ENCODE assay signal across 14 mouse cellular contexts in the genomic region with DNA sequence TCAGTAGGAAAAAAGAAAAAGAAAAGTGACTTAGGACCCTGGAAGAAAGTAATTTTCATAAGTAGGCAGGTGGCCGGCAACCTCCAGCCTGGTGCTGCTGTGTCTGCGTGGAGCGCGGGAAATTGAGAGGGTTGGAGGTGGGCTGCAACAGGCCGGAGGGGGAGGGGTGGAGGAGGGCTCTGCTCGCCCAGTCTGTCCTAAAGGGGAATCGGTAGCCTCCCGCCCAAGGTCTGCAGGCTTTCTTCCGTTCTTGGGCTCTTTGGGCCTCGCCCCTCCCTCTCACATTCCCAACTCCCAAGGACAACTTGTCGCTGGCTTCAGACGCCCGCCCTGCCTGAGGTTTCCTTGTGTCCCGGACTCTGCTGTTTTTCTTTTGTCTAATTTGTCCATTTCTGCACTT. TPM values are rescaled to one million over a fixed set of nuclear protein-coding genes. Genes with fewer than 3 reads are reported as not detected.
DNase-seq lines count a peak whose midpoint lies in the region; ATAC-seq and TF ChIP-seq lines count a peak whose summit lies in the region.
"Had no signal": no experiment of that assay in that cellular context is flagged by ENCODE, and none has a peak within 500 bp of the region (broad histone marks: within the 10 kb centered on the region; RNA-seq: fewer than 3 reads in every experiment).

No protein-coding gene starts in this region.

- H3K36me3 ChIP-seq in ES-Bruce4 (ENCODE audit: control insufficient read depth, insufficient read depth, low read length, poor library complexity, severe bottlenecking), result no peaks in the 10 kb centered on the region
- H3K36me3 ChIP-seq in limb, embryonic 13.5 days, result no peaks in the 10 kb centered on the region
- H3K36me3 ChIP-seq: midbrain, embryonic 12.5 days had no signal

- no peak for TF ChIP-seq CTCF in ES-Bruce4 (IDR thresholded peaks at IDR 0.05; ENCODE audit: low read depth, low read length)

- peak overlapping the region; percentile 80 for H3K9ac ChIP-seq in ES-Bruce4 (ENCODE audit: low read depth, poor library complexity, severe bottlenecking)
- no peak overlapping the region; the same call in 1 of the 2 replicates for H3K9ac ChIP-seq in limb, embryonic 13.5 days
- H3K9ac ChIP-seq: hindbrain, embryonic 14.5 days; midbrain, embryonic 12.5 days had no signal

- H3K9me3 ChIP-seq in ES-Bruce4 (replicated peaks; ENCODE audit: control insufficient read depth, insufficient read depth, low read length, poor library complexity, severe bottlenecking), result no peaks in the 10 kb centered on the region
- H3K9me3 ChIP-seq in limb, embryonic 13.5 days, result no peaks in the 10 kb centered on the region

- H3K4me2 ChIP-seq in limb, embryonic 13.5 days (replicated peaks), result peak overlapping the region; percentile 53
- H3K4me2 ChIP-seq: hindbrain, embryonic 14.5 days; midbrain, embryonic 12.5 days had no signal

- peak; percentile 85 for DNase-seq in adrenal gland, adult 2 months
- DNase-seq in kidney, adult 11 months, result peak; percentile 80
- DNase-seq in urinary bladder, postnatal 25 days (ENCODE audit: low spot score), result no peak
- DNase-seq in heart, adult 8-10 months (ENCODE audit: low spot score), result no peak
- no peak for DNase-seq in frontal cortex, postnatal 25 days (ENCODE audit: low spot score in 2 of 2)
- DNase-seq: right cerebral cortex, postnatal 14 days; thymus, postnatal 25 days had no signal

- H3K4me1 ChIP-seq in ES-Bruce4 (ENCODE audit: control insufficient read depth, insufficient read depth, low read length), result peaks cover 3% of the 10 kb centered on the region
- peaks cover 16% of the 10 kb centered on the region; the same call in 1 of the 2 replicates for H3K4me1 ChIP-seq in limb, embryonic 13.5 days
- H3K4me1 ChIP-seq: midbrain, embryonic 12.5 days had no signal

- WGBS in limb, embryonic 13.5 days, result 1% methylated on average over 14 of the region's 14 CpGs

- no peak for TF ChIP-seq POLR2A in ES-Bruce4 (IDR thresholded peaks at IDR 0.05; ENCODE audit: insufficient read depth, low read length)

- peak; percentile 79; the same call in 1 of the 2 replicates for TF ChIP-seq EP300 in ES-Bruce4 (IDR thresholded peaks at IDR 0.05; ENCODE audit: insufficient read depth, low read depth, low read length)

- peak overlapping the region; percentile 43 for H3K4me3 ChIP-seq in ES-Bruce4 (ENCODE audit: low read depth, low read length)
- H3K4me3 ChIP-seq in limb, embryonic 13.5 days, result peak overlapping the region; percentile 42
- H3K4me3 ChIP-seq: midbrain, embryonic 12.5 days had no signal

- ATAC-seq in limb, embryonic 13.5 days (ENCODE audit: low FRiP score, low read depth), result no peak
- ATAC-seq in activated CD4-positive, CD25-positive, alpha-beta regulatory T cell, adult 4 months, result no peak

- H3K27ac ChIP-seq in ES-Bruce4 (ENCODE audit: insufficient read depth, low read length), result peak overlapping the region; percentile 58
- no peak overlapping the region for H3K27ac ChIP-seq in limb, embryonic 13.5 days
- H3K27ac ChIP-seq: hindbrain, embryonic 14.5 days; midbrain, embryonic 12.5 days had no signal

- peaks cover 13% of the 10 kb centered on the region for H3K27me3 ChIP-seq in ES-Bruce4 (ENCODE audit: control insufficient read depth, insufficient read depth, low read length, poor library complexity, severe bottlenecking)
- H3K27me3 ChIP-seq in limb, embryonic 13.5 days, result peaks cover 84% of the 10 kb centered on the region

RNA-seq across cellular contexts. Expression of a gene that starts 20.4 kb away (rescaled TPM):
- polyA plus RNA-seq in ES-Bruce4 (2011; ENCODE audit: insufficient read depth, insufficient read length, low read depth, missing spikeins), result 1.5 and 1.6 TPM in 2 replicates
- 100 to 1,000 TPM; 183 to 377 TPM for total RNA-seq in adrenal gland, adult 2 months (2021)
- polyA plus RNA-seq in adrenal gland, adult 2 months (2012; rRNA removed), result 156 and 180 TPM in 2 replicates
- 1.1 and 1.3 TPM in 2 replicates for polyA plus RNA-seq in limb, embryonic 13.5 days (2015; fragmentation: Nextera tagmentation; extraction: Ambion mirVana)
- not detected for total RNA-seq in heart, adult 8-10 months (2022)
- under 1 TPM in 1 of 2 experiments, not detected in 1; 0.15 TPM for polyA plus RNA-seq in activated CD4-positive, CD25-positive, alpha-beta regulatory T cell, adult 4 months (2017; shearing (Covaris generic))
- total RNA-seq: left cerebral cortex, postnatal 36 days had no signal
- polyA plus RNA-seq: midbrain, embryonic 12.5 days had no signal

RNA-seq across cellular contexts. Expression of a gene that starts 30.8 kb away (rescaled TPM):
- polyA plus RNA-seq in ES-Bruce4 (2011; ENCODE audit: insufficient read depth, insufficient read length, low read depth, missing spikeins), result 0.48 TPM in 1 of 2 replicates, not detected in the other
- 10 to 100 TPM; 67.3 to 93.9 TPM for total RNA-seq in adrenal gland, adult 2 months (2021)
- 357 and 428 TPM in 2 replicates for polyA plus RNA-seq in adrenal gland, adult 2 months (2012; rRNA removed)
- polyA plus RNA-seq in limb, embryonic 13.5 days (2015; fragmentation: Nextera tagmentation; extraction: Ambion mirVana), result 0.17 and 0.32 TPM in 2 replicates
- total RNA-seq in heart, adult 8-10 months (2022), result not detected
- not detected for polyA plus RNA-seq in activated CD4-positive, CD25-positive, alpha-beta regulatory T cell, adult 4 months (2017; shearing (Covaris generic))
- total RNA-seq: left cerebral cortex, postnatal 36 days had no signal
- polyA plus RNA-seq: embryonic facial prominence, embryonic 14.5 days; midbrain, embryonic 12.5 days had no signal

RNA-seq across cellular contexts. Expression of a gene that starts 35.5 kb away (rescaled TPM):
- polyA plus RNA-seq in ES-Bruce4 (2011; ENCODE audit: insufficient read depth, insufficient read length, low read depth, missing spikeins), result not detected in 2 replicates
- 10 to 100 TPM; 46.4 to 46.7 TPM for total RNA-seq in adrenal gland, adult 2 months (2021)
- 48.8 and 55.9 TPM in 2 replicates for polyA plus RNA-seq in adrenal gland, adult 2 months (2012; rRNA removed)
- 2.0 and 2.2 TPM in 2 replicates for polyA plus RNA-seq in limb, embryonic 13.5 days (2015; fragmentation: Nextera tagmentation; extraction: Ambion mirVana)
- not detected for total RNA-seq in heart, adult 8-10 months (2022)
- polyA plus RNA-seq in activated CD4-positive, CD25-positive, alpha-beta regulatory T cell, adult 4 months (2017; shearing (Covaris generic)), result not detected
- total RNA-seq: left cerebral cortex, postnatal 36 days had no signal
- polyA plus RNA-seq: midbrain, embryonic 12.5 days had no signal

RNA-seq across cellular contexts. Expression of a gene that starts 41.4 kb away (rescaled TPM):
- polyA plus RNA-seq in ES-Bruce4 (2011; ENCODE audit: insufficient read depth, insufficient read length, low read depth, missing spikeins), result not detected in 2 replicates
- total RNA-seq in adrenal gland, adult 2 months (2021), result 10 to 100 TPM; 33.0 to 72.2 TPM
- 201 and 210 TPM in 2 replicates for polyA plus RNA-seq in adrenal gland, adult 2 months (2012; rRNA removed)
- 0.59 and 1.4 TPM in 2 replicates for polyA plus RNA-seq in limb, embryonic 13.5 days (2015; fragmentation: Nextera tagmentation; extraction: Ambion mirVana)
- not detected for total RNA-seq in heart, adult 8-10 months (2022)
- not detected for polyA plus RNA-seq in activated CD4-positive, CD25-positive, alpha-beta regulatory T cell, adult 4 months (2017; shearing (Covaris generic))
- total RNA-seq: left cerebral cortex, postnatal 36 days had no signal
- polyA plus RNA-seq: midbrain, embryonic 12.5 days had no signal

RNA-seq across cellular contexts. Expression of a gene that starts 52.2 kb away (rescaled TPM):
- not detected in 2 replicates for polyA plus RNA-seq in ES-Bruce4 (2011; ENCODE audit: insufficient read depth, insufficient read length, low read depth, missing spikeins)
- total RNA-seq in adrenal gland, adult 2 months (2021), result 10 to 100 TPM; 15.2 to 31.6 TPM
- 43.4 and 45.6 TPM in 2 replicates for polyA plus RNA-seq in adrenal gland, adult 2 months (2012; rRNA removed)
- 0.97 and 1.5 TPM in 2 replicates for polyA plus RNA-seq in limb, embryonic 13.5 days (2015; fragmentation: Nextera tagmentation; extraction: Ambion mirVana)
- under 1 TPM in 1 of 4 experiments, not detected in 3; 0.11 TPM for total RNA-seq in heart, adult 8-10 months (2022)
- polyA plus RNA-seq in activated CD4-positive, CD25-positive, alpha-beta regulatory T cell, adult 4 months (2017; shearing (Covaris generic)), result not detected
- total RNA-seq: left cerebral cortex, postnatal 36 days had no signal
- polyA plus RNA-seq: midbrain, embryonic 12.5 days had no signal

Comparison
In these comparisons a context has a peak if more than half of its experiments do, and no peak if none do; other contexts are left out.
1. DNase-seq: peak in adrenal gland, adult 2 months (single experiment) and kidney, adult 11 months (single experiment); none in urinary bladder, postnatal 25 days (single experiment), heart, adult 8-10 months (single experiment) and frontal cortex, postnatal 25 days (0 of 2).
2. RNA of a gene that starts 20.4 kb away (polyA plus RNA-seq): 156 to 180 TPM in adrenal gland, adult 2 months; 1.5 to 1.6 TPM in ES-Bruce4, 1.1 to 1.3 TPM in limb, embryonic 13.5 days and 0.15 TPM in activated CD4-positive, CD25-positive, alpha-beta regulatory T cell, adult 4 months; every median in the first group is over 10 times any median in the second.
3. RNA of a gene that starts 30.8 kb away (polyA plus RNA-seq): 357 to 428 TPM in adrenal gland, adult 2 months; 0.48 TPM in ES-Bruce4, 0.17 to 0.32 TPM in limb, embryonic 13.5 days and not detected in activated CD4-positive, CD25-positive, alpha-beta regulatory T cell, adult 4 months; every median in the first group is over 100 times any median in the second.
4. RNA of a gene that starts 35.5 kb away (polyA plus RNA-seq): 48.8 to 55.9 TPM in adrenal gland, adult 2 months; 2.0 to 2.2 TPM in limb, embryonic 13.5 days, not detected in ES-Bruce4 and not detected in activated CD4-positive, CD25-positive, alpha-beta regulatory T cell, adult 4 months; every median in the first group is over 10 times any median in the second.